Mouse (Mus musculus) fat pad, adult 2 months (tissue): ENCODE data around the gene Gm1330.
"Not testable (repeated sequence)": the region's sequence is repeated elsewhere in the genome, so short reads cannot be mapped to it uniquely, and the experiment has no call there.

ENCODE experiments used
- DNase-seq: peaks from one replicate; pipeline ENCODE4 v3.0.0-alpha.2; 2011; ENCODE audit warnings: low read depth, low spot score; ENCODE audit errors: extremely low read depth

Gene Gm1330

DNA sequence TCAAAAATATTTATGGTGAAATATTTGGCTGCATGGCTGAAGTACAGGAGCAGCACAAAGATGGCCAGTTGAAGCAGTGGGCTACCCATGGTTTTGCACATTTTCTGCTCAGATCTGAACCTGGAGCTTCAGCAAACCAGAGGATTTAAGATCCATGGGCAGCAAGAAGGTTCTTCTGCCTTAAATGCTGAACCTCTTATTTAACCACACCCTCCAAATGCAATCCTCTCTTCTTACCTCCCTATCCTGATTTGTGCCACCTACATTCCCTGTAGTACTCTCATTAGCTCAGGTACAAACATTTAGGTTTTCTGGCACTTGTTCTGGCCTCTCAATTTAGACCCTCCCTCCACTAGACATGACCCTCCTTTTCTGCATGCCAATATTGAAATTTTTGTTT lies at the start of gene Gm1330:
Gene Gm1330 (minus strand): TSS at position 101 of the 400 bp plus-strand sequence.
- DNase-seq, result no peak

DNA sequence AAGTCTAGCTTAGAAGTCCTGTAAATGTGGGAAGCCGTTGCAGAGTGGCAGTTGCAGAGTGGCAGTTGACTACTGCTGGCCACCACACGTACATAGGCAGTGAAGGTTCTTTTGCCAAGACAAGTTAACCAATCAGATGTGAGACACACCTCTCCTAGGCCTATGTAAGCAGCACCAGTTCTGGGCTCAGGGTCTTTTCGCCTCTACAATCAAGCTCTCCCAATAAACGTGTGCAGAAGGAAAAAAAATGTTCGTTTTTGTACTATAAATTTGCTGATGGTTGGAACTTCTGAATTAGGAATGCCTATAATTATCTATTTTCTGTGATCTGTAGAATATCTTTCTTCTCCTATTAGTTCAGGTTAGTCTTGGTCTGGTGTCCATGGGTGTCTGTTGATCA lies 14.1 kb upstream of the Gm1330 start, which contains the start of gene Gm10750:
Gene Gm10750 (minus strand): TSS at position 101 of the 400 bp plus-strand sequence.
- not testable (repeated sequence) for DNase-seq

DNA sequence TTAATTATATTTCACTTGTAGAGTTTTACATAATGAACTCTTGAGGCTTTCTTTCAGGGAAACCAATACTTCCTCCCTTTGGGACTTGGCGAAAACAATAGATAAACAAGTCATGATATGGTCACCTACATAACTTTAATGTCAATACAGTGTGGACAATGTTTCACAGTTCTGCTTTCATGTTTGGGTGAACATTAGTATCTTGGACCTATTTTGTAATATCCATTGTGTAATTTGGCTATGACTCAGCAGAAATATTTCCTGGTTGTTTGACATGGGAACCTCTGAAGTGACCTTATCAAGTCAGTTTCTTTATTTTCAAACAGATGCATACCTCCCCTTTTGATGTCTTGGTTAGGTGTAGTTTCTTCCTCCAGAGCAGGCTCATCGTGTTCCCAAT lies 1.8 kb upstream of the Gm1330 start:
- DNase-seq, result no peak

DNA sequence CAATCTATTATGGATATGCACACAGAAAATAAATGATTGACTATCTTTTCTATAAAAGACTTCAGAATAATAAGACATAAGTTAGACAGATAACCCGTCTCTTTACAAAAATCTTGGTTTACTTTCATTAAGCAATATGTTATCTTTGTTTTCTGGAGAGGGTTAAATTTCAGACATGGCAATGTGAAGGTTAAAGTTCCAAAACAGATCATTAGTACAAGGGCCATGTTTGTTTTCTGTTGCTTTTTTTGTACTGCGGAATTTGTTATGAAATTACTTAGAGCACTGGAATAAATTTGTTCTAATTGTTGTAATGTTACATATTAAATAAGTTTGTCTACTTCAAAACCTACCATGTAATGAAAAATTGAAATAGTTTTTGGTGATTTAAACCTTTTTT lies 7.9 kb downstream of the Gm1330 start:
- no peak for DNase-seq
